Mouse (Mus musculus) heart, postnatal 0 days (tissue): ENCODE measurements around the gene Hivep3.

Experiments
- CTCF ChIP-seq: IDR thresholded peaks from 2 replicates; pipeline ENCODE4 v1.5.1; 2016; ENCODE audit warnings: antibody characterized with exemption, control low read depth, low read depth
- EP300 ChIP-seq: IDR thresholded peaks from 2 replicates; pipeline ENCODE4 v1.6.1; 2016; ENCODE audit warnings: antibody characterized with exemption, low read depth

- TF ChIP-seq CTCF (no peak), EP300 (no peak)
Observed at GRCm38 (mm10) chr4:119990346-119990745, 256.8 kb downstream of the Hivep3 start.
